Mouse (Mus musculus): ENCODE measurements around the gene Zfp423.

The Zfp423 gene

DNA sequence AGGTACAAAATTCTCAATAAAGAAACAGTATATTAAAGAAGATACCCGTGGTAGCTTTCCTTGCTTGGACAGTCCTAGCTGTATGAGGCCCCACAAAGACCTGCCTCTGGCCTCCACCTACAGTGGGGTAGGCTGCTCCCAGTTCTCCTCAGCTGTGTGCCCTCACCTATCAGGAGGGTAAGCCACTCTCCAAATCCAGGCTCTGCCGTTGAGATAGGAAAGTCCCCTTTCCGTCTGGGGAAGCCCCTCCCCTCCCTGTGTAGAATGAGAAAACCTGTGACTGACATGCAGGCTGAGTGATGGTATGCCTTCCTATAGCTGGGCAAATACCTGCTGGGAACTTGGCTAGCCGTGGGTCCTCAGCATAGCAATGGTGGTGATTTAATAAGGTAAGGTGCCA, 257.8 kb downstream of the Zfp423 start:
- in situ Hi-C loops (cut with MboI, MseI): no loop called here

DNA sequence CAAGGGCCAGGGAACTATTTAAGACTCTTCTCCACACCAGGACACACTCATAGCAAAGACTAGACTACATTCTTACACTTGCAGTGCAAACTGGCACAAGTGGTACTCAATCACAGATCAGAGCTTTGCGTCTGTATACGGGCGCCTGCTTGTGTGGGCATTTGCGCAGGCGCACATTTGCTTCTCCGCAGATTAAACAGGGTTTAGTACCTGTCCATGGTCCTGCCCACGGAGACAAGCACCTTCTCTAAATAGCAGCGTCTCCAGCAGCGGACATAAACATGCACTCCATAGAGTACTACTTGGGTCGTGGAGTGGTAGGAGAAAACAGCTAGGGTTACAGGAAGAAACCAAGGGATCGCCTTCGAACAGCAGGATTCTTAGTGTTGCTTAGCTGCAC, 259.1 kb downstream of the Zfp423 start:
- in situ Hi-C loops (cut with MboI, MseI): no loop called here

DNA sequence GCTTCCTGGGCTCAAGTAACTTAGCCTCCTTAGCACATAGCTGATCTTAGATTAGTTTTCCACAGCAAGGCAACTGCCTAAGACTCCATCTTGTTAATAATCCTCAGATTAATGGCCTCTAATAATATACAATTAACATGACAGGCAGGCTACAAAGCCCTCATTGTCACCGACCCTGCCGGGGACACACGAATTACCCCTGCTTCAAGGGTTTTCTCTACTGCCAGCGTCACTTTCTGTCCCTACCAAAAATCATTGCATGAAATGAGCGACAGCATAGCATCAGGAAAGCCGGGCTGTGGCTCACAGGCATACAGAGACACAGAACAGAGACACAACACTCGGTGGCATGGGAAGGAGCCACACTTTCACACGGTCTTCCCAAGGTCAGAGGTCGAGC, 262.3 kb downstream of the Zfp423 start:
- in situ Hi-C loops (cut with MboI, MseI): no loop called here

DNA sequence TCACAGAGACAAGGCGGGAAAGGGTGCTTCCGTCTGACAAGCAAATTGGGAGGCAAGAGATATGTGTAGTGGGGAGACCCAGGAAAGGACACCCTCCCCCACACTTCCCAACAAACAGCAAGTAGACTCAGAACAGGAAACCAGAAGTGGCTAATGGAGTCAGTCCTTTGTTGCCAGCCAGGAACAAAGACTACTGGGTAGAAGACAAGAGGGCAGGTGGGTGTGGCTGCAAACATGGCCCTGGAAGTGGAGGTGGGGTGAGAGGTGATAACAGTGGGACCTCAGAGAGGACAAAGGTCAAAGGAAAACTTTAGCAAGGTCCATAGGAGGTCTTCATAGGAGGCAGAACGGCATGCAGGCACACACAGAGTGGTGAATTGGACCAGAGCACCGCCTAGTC, 265.7 kb downstream of the Zfp423 start:
- in situ Hi-C loops (cut with MboI, MseI): no loop called here

DNA sequence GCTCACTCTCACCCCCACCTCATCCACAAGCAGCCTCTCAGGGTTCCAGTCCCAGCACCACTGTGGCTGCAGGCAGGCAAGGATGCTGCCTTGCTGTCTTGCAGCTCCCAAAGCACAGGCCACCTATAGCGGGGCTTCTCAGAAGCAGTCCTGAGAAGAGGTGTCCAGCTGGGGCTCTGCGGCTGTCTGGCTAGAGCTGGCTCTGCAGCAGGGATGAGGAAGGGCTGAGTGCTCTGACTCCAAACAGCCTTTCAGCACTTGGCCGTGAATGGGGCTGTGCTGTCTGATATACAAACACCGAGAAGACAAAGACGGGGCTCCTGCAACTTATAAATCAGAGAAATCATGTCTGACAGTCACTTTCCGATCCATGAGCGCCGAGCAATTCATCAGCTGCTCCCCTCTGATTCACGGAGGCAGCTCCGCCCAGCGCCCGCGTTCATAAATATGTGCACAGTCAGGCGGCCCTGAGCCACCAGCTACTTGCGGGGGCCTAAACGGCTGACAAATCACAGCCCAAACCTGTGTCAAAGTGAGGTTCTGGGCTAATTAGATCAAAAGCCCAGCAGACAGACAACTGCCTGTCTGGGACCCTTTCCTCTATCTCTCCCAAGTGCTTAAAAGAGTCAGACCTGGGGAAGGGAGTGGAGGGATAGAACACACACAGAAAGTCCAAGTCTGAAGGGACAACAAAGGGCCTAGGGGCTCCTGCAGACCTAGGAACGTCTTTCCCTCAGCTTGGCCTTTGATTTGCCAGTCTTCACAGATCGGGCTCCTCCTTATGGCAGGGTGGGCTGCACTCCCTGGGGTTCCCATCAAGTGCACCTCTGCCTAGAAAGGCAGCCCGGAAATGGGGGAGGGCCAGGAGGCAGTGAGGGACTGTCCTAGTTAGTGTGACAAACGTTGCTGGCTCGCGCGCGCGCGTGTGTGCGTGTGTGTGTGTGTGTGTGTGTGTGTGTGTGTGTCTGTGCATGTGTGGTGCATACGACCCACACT, 269.0 kb downstream of the Zfp423 start:
- in situ Hi-C loops (cut with MboI, MseI): no loop called here

DNA sequence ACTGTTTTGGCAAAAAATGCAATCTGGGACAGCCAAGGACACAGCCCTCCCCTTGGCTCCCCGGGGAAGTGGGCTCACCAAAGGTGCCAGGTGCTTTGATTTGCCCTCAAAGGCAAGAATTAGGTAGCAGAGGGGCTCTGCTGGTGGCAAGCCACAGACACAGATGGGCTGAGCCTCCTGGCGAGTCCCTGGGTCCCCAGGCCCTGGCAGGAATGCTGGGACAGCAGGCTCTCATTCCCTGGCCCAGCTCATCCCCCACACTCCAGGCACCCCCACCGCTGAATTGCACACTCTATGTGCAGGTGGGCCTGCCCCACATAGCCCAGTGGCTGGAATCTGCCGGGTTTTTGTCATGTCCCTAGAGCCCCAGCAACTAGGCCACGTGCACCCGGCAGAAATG, 270.2 kb downstream of the Zfp423 start:
- in situ Hi-C loops (cut with MboI, MseI): no loop called here

DNA sequence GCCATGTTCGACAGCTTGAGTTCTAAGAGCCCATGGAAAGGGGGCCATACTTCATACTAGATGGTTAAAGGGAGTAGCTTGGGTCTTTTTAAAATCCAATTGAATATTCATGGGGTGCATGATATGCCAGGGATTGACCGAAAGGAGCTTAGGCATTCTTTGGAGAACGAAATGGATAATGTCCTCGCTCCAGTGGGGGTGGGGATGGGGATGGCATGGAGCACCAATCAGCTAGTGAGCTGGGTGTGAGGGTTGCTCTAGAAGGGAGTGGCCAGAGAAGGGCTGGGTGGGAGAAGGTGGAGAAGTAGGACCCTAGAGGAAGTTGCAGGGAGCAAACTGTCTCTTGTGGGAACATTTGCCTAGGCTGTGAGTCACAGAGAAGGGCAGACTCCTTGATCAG, 271.0 kb downstream of the Zfp423 start:
- in situ Hi-C loops (cut with MboI, MseI): no loop called here

DNA sequence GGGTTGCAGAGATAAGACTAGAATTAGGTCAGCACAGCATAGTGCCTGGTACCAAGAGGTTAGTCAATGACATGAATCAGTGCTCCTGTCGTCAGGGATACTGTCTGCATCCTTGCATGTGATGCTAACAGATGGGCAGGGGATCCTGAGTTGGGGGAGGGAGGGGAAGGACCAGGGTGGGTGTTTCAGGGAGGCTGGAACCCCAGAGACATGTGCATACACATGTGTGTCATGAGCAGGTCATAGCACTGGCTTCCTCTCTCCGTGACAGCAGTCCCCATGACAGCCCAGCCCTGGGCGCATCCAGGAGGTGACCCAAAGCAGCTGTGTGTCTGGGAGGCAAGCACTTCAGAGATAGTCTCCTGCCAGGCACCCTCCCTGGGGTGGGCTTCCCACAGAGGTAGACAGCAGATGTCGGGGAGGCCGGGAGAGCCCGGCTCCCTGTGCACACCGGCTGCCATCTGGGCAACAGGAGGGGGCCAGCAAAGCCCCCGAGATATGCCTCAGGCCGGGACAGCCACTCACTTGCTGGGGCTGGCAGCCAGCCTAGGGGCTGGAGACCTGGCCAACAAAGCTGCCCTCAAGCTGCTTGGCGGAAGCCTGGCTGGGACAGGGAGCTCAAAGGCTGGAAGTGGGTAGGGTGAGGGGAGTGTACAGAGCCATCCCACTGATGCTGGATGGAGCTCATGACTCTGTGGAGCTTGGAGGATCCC, 272.3 kb downstream of the Zfp423 start:
- in situ Hi-C loops (cut with MboI, MseI): no loop called here

DNA sequence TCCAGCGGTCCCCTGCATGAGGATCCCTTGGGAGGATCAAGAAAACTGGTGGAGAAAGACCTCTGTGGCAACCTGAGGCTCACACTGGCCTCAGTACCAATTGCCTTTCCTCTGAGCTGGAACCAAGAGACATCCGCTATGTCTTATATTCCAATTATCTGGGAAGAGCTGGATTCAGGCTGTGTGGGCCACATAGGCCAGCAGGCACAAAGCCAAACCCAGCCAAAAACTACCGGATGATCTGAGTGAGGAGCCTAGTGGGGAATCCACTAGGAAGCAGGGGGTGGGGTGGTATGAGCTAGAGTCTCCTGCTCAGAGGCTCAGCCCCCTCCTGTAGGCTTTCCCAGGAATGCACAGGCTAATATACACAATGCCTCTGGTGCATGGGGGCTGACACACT, 273.4 kb downstream of the Zfp423 start:
- in situ Hi-C loops (cut with MboI, MseI): no loop called here

DNA sequence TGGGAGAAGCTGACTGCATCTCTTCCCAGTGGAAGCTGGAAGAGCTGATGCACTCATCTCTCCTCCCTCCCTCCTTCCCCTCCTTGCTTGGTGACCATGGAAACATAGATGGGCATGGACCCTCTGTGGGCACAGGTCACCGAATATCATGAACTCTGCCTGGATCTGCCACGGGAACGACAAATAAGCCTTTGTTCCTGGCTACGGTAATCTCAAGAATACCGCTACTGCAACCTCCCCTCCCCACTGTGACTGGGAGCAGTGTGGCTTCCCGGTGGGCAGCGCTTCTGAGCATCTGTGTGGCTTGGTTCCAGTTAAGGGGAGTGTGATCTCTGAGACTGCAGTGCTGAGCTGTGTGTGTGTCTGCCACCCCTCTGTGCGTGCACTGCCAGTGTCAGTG, 274.0 kb downstream of the Zfp423 start:
- in situ Hi-C loops (cut with MboI, MseI): no loop called here

DNA sequence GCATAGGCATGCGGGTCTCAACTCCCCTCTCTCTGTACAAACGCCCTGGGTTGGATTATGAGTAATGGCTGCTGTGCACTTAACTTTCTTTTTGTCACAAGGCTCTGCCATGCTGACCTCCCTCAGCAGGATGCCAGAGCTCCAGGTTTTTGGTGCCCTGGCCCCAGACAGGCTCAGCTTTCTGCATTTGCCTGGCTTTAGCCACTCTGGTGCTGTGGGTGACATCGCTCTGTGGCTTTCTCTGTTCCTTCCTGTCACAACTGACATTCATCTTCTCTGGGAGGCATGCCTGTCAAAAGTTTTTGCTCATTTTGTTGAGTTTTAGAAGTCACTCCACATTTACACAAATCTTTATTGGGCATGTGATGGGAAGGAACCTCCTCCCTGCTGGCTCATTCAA, 277.3 kb downstream of the Zfp423 start:
- in situ Hi-C loops (cut with MboI, MseI): no loop called here

DNA sequence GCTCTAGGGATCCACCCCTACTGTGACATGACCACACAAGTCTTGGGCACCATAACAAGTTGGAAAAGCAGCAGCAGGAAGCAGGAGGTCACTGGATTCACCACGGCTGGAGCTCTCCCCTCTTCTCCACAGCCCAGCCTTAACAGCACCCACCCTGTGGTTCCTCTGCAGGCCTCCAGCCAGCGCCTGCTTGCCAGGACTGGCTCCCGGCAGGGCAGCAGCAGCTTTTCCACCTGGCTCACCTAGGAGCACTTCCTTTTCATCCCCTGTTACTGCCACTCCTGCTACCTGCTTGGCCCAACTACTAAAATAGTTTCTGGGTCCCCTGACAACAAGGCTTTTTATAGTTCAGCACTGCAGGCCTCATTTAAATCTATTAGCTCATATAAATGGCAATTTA, 279.4 kb downstream of the Zfp423 start:
- in situ Hi-C loops (cut with MboI, MseI): no loop called here

DNA sequence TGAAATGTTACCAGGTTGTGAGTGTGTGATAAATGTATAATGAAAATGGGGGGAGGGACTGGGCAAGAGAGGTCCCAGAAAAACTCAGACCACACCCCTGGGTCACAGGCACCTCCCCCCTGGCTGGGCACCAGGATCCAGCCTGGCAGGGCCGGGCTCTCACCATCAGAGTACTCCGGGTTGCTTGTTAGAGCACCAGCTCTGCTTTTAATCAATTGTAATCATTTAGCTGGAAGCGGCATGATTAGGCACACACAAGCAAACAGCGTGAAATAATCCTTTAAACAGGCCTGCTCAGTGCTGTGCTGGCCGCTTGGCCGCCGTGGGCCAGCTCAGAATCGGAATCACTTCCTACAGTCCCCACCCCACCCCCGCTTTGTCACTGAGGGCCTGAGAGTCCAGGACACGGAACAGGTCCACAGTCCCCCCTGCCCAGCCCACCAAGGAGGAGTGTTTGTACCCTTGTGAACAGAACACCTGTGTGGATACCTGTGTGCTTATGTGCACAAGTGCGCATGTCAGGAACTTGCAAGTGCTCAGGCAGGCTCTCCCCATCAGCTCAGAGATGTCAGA, 279.9 kb downstream of the Zfp423 start:
- in situ Hi-C loops (cut with MboI, MseI): no loop called here

DNA sequence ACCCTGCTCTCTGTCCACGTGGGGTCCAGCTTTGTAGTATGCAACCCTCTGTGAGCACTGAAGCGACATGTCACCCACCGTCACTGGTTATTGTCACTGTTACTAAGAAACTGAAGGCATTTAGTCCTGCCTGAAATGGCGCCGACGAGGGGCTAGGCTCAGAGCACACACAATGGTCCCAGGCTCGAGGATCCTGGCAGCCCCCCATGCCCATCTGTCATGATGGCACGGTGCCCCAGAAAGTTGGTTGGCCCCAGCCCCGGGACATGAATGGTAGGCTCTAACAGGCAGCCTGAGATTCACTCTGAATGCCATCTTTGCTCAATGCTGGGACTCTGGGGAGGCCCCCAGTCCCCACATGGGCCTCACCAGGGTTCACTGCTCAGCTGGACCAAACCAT, 284.0 kb downstream of the Zfp423 start:
- in situ Hi-C loops (cut with MboI, MseI): no loop called here

DNA sequence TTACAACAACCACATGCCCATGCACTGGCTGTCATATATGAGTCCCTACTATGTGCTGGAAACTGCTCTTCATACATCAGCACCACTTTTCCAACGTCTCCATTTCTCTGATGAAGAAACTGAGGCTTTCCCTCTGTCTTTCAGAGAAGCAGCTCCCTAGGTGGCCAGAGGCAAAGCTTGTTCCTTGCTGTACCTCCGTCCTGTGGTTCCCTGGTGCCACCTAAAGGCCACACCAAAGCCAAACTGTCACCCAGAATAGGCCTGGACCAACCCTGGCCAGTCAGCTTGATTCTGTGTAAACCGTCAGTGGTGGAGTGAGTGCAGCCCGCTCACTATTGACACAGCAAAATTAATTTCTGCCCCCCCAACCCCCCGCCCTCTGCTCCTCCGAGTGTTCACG, 285.2 kb downstream of the Zfp423 start:
- in situ Hi-C loops (cut with MboI, MseI): no loop called here

DNA sequence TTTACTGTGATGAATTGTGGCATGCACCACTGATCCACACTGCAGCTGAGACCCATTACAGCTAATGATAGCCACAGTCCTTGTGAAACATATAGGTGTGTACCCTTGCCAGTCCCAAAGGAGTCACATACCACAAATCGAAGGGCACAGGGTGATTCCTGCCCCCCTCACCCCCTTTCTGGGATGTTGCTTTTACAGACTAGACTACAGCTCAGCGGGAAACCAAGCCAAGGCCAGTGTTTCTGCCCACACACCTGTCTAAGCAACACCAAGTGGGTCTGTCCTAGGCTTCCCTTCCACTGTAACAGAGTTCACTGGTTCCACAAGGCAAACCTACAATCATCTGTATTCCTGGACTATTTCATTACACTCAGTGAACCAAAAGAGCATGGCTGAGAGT, 287.2 kb downstream of the Zfp423 start:
- in situ Hi-C loops (cut with MboI, MseI): no loop called here

DNA sequence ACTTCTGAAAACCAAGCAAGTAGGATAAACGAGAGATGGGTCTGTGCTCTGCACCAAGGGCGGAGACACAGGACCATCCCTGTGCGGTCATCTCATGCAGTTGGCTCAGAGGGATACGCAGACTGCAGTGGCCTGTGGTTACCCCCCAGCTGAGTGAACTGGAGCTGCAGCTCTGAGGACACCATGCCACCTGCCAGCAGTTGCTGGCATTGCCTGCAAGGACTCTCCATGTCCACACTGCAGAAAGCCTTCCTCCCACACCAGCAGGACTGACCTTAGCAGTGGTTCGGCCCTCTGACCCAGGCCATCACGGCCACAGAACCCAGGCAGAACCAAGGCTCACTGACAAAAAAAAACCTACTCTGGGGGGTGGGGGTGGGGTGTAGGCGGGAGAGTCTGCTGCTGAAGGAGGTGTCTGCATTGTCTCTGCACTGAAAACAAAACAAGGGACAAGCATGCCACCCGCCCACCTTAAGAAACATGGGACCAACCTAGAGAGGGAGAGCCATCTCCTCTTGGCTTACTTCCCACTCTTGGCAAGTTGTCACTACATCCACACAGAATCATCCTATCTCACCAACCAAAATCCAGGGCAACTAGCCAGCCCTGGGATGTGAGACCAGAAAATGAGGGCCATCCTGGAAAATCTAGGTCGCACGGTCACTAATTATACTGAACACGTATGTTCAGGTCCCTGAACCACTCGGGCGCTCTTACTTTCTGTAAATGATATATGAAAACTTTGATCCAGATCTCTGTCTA, 288.0 kb downstream of the Zfp423 start:
- in situ Hi-C loops (cut with MboI, MseI): no loop called here

DNA sequence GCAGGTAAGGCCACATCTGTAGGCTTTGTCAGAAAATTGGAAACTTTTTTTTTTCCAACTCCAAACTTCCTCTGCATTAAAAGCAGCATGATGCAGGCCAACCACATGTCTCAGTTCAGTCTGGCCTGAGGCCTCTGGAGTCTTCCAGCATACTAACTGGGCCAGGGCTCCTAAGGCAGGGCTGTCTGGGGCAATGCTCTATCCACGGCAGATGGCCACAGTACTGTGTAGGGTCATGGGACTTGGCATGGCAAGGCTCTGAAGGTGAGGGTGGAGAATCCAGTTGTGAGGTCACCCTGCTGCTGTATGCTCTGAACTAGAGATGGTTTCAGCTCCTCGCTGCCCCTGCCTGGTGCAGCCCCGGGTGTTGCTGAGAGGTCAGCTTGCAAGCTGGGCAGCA, 289.2 kb downstream of the Zfp423 start:
- in situ Hi-C loops (cut with MboI, MseI): no loop called here

DNA sequence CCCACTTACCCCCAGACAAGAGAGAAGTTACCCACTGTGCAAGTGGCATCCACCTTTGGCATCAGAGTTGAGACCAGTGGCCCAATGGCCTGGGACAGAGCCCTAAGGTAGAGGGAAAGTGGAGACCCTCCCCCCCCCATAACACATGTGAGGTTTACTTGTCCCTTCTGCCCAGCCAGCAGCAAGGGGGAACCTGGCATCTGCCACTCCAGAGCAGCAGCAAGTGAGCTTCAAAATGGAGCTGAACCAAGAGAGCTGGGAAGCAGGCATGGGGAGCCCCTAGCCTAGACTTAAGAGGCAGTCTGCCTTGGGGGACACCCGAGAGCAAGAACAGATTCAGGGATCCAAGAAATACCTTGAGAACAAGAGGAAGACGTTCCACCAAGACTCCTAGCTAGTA, 290.7 kb downstream of the Zfp423 start:
- in situ Hi-C loops (cut with MboI, MseI): no loop called here

DNA sequence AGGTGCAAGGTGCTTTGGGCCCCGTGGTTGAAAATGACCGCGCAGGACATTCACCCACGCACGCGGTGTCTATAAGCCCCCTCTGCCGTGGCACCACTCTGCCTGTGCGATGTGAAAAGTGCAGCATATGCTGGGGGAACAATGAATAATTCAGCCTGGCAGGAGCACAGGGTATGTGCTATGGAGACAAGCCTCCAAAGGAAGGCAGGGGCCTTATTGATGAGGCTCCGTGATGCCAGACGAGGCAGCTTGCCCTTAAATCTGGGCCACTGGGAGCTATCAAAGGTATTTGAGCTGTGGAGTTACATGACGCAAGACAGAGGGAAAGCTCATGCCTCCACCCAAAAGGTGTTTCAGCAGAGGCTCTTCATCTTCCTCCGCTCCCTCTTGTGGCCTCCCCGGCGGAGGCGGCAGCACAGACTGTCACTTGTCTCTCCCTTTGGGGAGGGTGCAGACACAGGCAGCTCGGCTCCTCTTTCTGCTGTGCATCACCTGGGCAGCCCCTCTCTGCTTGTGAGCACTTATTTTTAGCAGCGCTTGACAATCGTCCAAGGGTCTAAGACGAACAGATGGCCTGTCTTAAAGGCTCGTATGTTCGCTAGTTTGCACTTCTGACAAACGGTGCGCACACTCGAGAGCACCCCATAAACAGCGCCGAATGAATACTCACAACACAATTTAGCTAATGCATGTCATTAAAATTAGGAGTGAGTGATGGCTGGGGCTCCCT, 291.3 kb downstream of the Zfp423 start:
- in situ Hi-C loops (cut with MboI, MseI): no loop called here

DNA sequence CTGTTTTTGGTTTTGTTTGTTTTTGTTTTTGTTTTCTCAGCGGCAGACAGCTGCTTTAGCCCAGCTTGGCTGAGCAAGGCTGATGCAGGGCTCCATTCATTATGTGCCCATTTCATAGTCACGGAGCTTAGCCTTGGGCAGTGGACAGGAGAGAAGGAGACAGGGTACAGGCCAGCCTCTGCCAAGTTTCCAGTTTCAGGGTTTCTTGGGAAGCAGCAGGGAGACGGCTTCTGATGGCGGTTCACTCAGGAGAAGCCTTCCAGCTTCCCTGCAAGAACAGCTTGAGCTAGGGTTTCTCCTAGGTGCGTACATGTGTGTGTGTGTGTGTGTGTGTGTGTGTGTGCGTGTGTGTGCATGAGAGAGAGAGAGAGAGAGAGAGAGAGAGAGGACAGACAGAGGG, 292.1 kb downstream of the Zfp423 start:
- in situ Hi-C loops (cut with MboI, MseI): no loop called here

All from regulatory T cell (primary cell).